Mouse (Mus musculus) erythroid progenitor cell, adult 5-6 weeks (primary cell): Measurements from ENCODE around the gene Rcsd1. TPM values are rescaled to one million over a fixed set of nuclear protein-coding genes. Genes with fewer than 3 reads are reported as not detected.

Source experiments
- ATAC-seq: replicated peaks from 2 replicates; pipeline ENCODE4 v1.8.0; 2016; ENCODE audit warnings: moderate number of reproducible peaks, mild to moderate bottlenecking, moderate TSS enrichment, inconsistent platforms; ENCODE audit not compliant: poor library complexity, low FRiP score, severe bottlenecking
- total RNA-seq, 2 experiments: library from RNA; stranded (forward) in 1 of 2; stranded (reverse) in 1 of 2; fragments of 150-400 nt in 1 of 2; fragments of 186-747, 209-891 nt in 1 of 2; gene quantifications; 2 replicates each; pipeline versions ENCODE4 v1.2.3 to v1.2.4; 2015 to 2017; ENCODE audit warnings: low replicate concordance in 2 of 2

Rcsd1 gene
- total RNA-seq, 2 experiments from 2014 or later, result 8.8 to 19.9 TPM

DNA sequence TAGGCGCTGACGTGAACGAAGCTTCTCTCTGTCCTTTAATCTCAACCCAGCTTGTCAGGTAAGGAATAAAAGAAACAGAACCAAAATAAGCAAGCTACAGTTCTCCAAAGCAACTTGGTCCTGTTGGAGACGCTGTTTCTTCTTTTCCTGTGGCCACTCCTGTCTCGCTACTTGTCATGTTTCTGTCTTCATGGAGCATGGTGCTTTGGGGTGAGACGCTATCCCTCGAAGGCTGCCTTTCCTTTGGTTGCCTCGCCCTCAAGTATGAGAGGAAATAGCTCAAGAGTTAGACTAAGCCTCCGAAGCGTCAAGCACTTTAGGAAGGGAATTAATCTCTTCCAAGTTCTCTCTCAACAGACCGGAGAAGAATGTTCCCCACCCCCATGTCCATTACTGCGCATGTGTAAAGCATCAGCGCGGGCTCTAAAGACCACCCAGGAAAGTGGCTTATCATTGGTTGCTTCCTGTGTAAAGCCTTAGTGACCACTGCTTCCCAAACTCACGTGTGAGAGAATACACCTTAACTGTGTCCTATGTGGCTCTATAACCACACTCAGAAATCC is 9.1 kb upstream of the Rcsd1 start:
- ATAC-seq, result no peak

- no peak for ATAC-seq
Observed at GRCm38 (mm10) chr1:165717711-165718542, 8.4 kb upstream of the Rcsd1 start.

DNA sequence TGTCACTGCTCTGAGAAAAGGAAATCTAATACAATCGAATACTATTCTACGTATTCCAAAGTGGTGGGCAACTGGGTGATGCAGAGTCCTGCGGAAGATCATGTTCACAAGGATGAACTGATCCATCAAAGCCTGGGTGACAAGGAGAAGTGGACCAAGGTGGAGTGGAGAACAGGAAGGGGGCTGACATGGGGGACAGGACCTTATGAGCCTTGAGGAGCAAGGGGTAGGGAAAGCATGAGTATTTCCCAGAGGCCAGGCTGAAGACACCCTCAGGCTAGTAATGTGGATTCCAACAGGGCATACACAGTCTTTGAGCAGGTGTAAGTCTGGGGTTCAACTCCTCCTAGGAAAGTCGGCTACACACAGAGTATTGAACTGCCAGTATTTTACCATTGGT is 6.9 kb upstream of the Rcsd1 start:
- ATAC-seq, result no peak

DNA sequence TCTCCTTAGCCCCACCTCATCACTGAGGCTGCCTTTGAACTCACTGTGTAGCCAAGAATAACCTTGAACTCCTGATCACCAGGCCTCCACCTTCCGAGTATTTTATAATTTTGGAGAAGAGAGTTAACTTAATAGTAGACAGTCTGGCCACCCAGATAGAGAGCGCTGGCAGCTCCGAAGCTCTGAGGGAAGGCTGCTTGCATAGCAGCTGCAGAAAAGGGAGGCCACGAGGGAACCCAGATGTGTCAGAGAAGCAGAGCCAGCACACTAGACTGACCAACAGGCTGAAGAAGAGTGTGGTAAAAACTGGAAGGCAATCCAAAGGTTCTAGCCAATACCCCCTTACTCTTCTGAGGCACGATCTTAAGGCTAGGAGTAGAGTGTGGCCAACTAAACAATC is 4.2 kb upstream of the Rcsd1 start:
- ATAC-seq, result no peak

GRCm38 (mm10) chr1:165711914-165712313 is 2.4 kb upstream of the Rcsd1 start:
- ATAC-seq, result no peak

DNA sequence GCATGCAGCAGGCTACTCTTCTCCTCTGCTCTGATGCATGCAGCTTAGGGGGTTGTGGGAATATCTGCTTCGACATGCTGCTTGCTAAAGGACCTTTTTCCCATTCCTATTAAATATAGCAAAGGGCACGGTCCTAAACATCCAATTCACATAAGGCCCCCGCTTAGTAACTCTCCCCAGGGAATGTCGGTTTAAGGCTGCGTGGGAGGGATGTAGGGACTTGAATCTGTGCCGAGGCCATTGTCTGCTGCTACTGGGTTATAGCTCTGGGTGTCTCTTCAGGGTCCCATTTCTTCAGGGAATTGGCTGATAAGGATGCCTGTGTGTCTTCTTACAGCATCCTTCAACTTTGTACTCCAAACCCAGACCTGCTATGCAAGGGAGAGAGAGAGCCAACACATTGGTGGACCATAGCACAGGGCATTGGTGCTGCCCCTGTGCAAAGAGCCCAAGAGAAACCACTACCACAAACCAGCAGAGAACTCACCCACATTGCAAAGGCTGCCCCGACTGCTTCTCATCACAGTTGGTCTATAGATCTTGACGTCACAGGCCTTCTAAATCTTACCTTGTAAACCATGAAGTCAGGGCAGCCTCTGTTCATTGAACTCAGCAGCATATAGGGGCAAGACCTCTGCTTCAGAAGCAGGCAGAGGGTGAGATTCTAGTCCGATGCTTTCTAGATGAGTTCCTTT is 724 bp downstream of the Rcsd1 start:
- ATAC-seq, result no peak

DNA sequence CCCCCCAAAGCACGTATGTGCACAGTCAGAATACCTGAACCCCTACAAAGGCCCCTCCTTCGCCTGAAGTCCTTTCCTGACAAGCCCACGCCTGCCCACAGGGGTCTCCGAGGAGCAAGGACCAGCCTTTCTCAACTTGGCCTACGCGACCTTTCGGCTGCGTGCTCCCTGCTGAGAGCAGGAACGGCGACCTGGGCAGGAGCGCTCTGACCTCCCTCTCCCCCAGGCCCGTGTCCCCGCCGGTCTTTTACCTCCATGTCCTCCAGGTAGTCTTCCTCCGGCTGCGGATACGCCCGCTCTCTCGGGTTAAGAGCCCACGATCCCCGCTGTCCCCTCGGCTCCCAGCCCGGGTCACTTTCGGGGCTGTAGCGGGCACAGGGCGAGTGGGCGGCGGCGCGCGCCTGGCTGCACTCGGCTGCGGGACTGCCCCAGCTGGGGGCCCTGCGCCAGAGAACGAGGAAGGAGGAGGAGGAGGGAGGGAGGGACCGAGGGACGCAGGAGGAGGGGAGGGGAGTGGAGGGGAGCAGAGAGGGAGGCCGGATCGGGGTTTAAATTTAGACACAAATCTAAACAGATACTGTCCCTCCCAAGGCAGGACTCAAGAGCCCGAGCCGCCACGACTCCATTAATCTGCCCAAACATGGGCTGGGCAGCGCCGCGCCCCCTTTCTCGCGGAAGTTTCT is 1.8 kb downstream of the Rcsd1 start:
- ATAC-seq, result no peak

DNA sequence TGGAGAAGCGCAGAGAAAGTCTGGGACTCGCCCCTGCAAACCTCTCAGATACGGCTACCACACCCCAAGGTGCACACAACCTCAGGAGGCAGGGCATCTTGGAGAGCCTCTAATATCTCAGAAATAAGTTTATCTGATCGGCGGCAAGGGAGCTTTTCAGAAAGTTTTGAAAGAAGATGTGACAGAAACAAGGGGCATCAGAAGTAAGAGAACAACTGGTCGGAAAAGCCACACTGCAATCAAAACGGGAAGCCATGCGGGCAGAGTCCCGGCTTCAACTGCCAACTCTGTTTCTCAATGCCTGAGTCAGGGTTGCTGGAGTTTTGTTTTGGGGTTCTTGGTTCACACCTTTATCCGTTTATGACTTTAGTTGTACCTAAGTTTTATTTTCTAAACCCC is 2.3 kb downstream of the Rcsd1 start:
- no peak for ATAC-seq

DNA sequence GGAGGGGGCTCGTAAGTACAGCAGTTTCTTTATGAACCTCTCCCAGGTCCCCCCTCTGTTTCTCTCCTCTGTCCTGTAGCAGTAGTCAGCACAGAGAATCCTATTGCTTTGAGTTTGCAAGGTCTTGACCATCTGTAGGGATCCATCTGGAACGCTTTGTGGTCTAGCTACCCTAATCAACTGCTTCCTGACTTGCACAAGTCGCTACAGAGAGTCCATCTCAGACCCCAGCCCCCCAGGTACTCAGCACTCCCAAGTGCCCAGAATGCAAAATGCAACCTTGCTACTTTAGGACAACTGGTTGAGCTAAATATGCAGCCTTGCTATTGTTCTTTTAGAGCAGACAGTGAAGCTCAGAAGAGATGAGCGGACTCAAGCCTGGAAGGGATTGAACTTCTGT is 3.1 kb downstream of the Rcsd1 start:
- no peak for ATAC-seq

- no peak for ATAC-seq
Observed at GRCm38 (mm10) chr1:165705868-165706348, 3.6 kb downstream of the Rcsd1 start.

- no peak for ATAC-seq
Observed at GRCm38 (mm10) chr1:165705368-165705767, 4.2 kb downstream of the Rcsd1 start.

DNA sequence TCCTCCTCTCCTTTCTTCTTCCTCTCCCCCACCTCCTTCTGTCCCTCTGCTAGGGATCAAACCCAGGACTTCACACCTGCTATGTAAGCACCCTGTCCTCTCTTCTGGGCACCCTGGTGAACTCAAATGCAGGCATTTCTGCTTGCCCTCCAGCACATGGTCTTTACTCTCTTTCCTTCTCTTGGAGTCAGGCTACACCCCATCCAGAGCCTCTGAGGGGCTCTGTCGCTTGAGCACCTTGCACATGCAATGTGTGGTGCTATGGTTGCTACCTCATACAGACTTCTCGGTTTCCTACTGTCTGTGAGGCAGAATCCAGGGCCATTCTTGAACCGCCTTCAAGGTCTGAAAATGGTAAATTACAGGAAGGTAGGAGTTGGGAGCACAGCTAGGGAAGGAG is 4.7 kb downstream of the Rcsd1 start:
- ATAC-seq, result no peak

GRCm38 (mm10) chr1:165702221-165703031 is 7.1 kb downstream of the Rcsd1 start:
- no peak for ATAC-seq

DNA sequence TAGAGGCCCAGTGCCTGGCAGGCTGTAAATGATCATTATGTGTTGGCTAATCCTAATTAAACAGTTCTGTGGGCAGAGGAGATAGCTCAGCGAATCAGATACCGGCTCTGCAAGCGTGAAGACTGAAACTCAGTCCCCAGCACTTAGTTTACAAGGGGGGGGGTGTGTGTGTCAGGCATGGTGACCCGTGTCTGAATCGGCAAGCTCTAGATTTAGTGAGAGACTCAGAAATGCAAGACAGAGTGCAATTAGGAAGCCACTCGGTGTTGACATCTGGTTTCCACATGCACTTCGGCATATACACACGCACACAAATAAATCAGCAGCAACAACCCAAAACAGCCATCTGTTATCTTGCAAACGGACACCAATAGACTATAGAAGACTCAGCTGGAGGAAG is 8.0 kb downstream of the Rcsd1 start:
- no peak for ATAC-seq

DNA sequence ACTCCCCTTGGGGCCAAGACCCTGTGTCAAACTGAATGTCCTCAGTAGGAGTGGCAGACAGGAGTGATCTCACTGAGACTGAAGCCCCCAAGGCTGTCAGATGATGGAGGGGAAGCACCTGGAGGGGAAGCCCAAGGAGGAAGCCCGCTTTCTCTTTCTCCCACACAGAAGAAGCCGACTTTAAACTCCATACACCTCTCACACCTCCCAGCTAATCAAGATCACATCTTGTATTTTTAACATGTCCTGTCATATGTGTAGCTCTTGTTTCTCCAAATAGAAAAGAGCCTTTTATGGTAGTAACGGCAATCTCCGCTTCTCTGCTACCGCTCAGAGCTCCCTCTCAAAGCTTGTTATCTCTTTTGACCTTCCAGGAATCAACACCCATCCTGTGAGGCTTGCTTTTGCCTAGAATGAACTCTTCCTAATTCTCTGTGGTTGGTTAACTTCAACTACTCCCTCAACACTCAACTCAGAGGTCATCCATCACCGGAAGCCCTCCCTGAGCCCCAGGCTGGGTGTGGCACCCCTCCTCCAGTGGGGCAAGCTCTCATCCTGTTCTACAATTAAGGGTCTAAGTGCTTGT is 8.5 kb downstream of the Rcsd1 start:
- no peak for ATAC-seq

DNA sequence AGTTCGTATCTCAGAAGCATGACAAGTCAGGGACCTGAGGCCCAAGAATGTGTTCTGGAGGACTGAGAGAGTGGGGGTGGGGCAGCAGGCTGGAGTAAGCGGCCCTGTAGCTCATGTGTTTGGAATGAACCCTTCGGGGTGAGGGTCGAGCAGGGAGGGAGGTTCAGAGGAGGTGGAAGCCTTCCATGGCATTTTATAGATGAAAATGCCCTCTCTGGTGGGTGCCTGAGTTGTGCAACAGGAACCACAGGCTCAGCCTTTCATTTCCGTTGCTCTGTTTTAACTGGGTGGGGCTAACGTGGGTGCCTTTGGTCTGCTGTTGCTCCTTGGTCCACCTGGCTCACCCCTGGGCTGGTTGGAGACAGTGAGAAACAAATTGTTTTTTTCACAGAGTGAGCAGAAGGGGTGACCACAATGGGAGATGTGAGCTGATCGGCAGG is 9.2 kb downstream of the Rcsd1 start:
- no peak for ATAC-seq

GRCm38 (mm10) chr1:165697701-165698100 is 11.9 kb downstream of the Rcsd1 start:
- ATAC-seq, result no peak

- ATAC-seq, result no peak
Observed at GRCm38 (mm10) chr1:165696870-165697269, 12.7 kb downstream of the Rcsd1 start.

- no peak for ATAC-seq
Observed at GRCm38 (mm10) chr1:165696040-165696439, 13.5 kb downstream of the Rcsd1 start.
